Mouse (Mus musculus) G1E-ER4 (cell line): ENCODE results near the gene 4930548H24Rik. TPM values are rescaled to one million over a fixed set of nuclear protein-coding genes. Genes with fewer than 3 reads are reported as not detected.

Source experiments
- GATA1 ChIP-seq: IDR thresholded peaks from one replicate; pipeline ENCODE4 v1.8.0; 2012; ENCODE audit warnings: low read length, inconsistent platforms
- polyA plus RNA-seq: library from polyadenylated mRNA; stranded (reverse); fragments of >175 nt; gene quantifications from 2 replicates; pipeline ENCODE4 v1.2.3, GENCODE M21; 2012

Gene 4930548H24Rik
- polyA plus RNA-seq = not detected in 2 replicates

DNA sequence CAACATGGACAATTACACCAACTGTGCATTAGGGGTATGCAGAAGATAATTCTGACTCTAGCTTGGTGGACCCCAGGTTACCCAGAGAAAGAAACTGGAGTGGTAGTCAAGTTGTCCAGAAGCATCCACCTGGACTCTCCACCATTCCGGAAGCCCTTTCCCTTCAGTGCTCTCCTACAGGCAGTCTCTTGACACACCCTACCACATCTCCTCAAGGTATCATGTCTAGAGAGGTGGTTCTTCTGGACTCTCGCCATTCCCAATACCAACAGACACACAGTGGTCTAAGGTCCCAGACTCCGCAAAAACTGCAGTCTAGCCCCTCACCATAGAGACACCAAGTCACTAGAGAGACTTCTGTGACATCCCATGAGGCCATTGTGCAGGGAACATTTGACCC is at the start of gene 4930548H24Rik:
Gene 4930548H24Rik, plus strand, starts transcription at position 301 of the 400 bp plus-strand sequence.
- no peak for TF ChIP-seq GATA1

DNA sequence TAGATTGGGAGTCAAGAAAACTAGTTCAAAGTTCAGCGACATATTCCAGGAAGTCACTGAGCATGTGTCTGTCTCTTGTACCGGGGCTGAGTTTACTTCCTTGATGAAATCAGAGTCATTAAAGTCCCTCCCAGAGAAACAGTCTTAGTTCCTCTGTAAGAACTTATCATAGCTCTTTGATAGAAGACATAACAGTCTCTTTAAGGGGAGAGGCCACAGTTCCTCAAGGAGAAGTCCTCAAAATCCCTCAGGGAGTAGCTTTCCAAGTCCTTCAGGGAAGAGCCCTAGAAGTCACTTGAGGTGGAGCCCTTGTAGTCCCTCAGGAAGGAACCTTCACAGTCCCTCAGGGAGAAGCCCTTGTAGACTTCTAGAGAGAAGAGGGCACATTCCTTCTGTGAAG is 34.2 kb upstream of the 4930548H24Rik start:
- no peak for TF ChIP-seq GATA1

DNA sequence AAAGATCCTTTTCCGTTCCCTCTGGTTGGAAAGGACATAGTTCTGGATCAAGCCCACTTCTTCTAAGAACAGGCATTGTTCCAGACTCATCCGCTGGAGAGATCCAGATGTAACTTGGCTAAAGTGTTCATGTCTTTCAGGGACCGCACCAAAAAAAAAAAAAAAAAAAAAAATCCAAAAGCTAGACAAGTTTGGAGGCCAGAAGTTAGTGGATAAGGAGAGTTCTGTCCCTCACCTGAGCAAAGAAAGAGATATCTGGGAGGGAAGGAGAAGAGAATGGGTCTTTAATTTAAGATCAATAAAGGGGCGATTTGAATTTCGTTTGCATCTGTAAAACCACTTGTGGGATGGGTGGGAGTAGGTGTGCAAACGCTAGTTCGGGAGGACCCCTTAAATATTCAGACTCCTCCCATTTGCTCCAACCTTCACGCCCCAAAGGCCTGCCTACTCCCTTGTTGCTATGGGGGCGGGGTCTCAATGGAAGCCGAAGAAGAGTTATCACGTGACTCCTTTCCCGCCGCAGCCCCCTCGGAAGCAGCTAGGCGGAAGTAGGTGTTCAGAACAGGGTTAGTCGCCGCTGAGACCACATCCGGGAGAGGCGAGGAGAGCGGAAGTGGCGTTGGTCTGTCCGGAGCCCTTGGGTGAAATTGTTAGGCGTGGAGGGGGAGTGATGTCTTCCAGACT is 33.5 kb upstream of the 4930548H24Rik start, which contains the start of gene Zfp512:
Gene Zfp512, plus strand, starts transcription at position 554 of the 684 bp plus-strand sequence.
- no peak for TF ChIP-seq GATA1

DNA sequence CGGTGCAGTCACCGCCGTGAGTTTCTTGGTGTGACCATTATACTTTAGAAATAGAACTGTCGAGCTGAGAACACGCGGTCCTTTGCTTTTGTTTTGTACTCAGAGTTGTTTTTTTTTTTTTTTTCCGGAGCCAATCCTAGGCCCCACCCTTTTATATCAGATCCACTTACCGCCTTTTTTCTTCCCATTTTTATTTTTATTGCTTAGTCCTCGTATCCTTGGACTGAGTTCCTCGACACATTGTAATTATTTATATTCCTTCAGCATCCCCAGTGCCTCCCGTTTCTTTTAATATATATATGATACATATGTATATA is 33.0 kb upstream of the 4930548H24Rik start:
- no peak for TF ChIP-seq GATA1

DNA sequence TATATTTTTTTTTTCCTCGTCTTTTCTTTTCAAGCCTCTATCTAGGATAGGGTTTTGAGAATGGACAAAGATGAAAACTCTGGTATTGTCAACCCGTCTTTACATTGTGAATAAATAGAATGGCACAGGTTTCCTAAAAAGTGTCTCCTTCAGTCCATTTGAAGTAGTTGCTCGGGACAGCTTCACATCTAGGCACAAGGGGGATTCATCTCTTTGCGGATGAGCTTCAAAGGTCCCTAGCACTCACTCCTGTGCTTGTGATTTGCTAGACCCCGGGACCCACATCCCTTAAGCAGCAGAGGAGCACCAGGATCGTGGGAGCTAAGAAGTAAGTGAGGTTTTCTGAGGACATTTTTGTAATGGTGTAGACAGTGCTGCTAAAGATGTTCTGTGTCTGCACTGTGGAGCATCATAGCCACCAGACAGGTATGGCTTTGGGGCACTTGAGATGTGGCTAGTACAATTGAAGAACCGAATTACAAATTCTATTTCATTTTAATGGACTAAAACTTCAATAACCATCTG is 32.6 kb upstream of the 4930548H24Rik start:
- TF ChIP-seq GATA1 = no peak

DNA sequence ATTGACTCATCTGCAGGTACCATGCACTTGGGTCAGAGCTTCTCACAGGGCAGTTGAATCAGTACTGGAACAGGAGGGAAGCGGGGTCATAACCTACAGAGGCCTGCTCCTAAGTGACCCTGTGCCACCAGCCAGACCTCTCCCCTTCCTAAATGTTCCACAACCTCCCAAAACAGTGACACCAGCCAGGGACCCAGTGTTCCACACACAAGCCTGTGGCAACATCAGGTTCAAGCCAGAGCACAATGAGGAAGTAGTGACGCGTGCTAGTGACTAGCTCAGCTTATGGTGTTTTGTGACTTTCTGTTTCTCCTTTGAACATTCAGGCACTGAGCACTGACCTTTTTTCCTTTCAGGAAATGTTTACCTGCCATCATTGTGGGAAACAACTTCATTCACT is 17.7 kb upstream of the 4930548H24Rik start:
- TF ChIP-seq GATA1 = no peak

DNA sequence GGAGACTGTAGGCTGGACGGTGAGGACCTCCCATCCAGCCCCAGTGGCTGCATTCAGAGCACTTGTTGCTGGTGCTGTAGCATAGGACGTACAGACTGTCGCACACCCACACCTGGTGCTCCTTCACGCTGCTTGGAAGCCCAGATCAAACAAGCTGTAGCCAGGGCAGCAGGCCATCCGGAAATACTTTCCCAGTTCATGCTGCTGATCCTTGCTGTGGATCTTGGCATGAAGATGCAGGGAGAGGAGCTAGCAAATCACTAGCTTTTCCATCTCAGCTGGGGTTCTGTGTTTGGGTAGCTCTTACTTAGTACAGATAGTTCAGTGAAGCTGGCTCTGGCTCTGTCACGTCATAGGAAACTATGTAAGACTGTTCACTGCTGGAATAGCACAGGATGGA is 15.8 kb upstream of the 4930548H24Rik start:
- no peak for TF ChIP-seq GATA1

DNA sequence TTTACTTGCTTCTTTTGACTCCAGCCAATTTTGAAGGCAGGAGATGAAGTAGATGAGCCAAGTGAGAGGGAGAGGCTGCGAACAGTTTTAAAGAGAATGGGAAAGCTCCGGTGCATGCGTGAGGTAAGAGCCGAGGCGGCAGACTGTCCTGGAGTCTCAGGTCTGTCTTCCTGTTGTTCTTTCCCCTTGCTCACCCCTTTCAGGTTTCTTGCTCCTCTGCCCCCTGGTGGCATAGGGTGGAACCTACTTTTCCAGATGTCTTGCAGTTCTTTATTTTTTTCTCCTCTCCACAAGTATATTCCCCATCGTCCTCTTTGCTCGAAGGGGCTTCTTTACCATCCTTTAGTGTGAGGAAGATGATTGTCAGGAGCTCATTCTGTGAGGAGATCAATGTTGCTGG is 15.2 kb upstream of the 4930548H24Rik start:
- no peak for TF ChIP-seq GATA1

DNA sequence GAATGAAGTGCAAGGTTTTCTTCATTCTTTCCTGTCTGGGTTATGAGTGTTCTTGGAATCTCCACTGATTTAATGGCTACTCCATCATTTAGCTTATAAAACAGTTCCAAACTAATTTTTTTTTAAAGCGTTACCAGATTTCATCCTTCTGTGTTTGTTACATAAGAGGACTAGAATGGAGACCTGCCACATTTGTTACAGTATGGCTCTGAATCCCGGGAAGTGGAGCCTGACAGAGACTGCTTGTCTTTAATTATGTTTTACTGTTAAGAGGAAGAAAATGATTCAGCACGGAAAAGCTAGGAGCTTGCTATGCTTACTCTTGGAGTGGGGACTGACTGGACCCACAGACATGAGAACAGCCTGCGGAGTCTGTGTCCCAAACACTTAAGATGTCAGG is 5.0 kb upstream of the 4930548H24Rik start:
- no peak for TF ChIP-seq GATA1

DNA sequence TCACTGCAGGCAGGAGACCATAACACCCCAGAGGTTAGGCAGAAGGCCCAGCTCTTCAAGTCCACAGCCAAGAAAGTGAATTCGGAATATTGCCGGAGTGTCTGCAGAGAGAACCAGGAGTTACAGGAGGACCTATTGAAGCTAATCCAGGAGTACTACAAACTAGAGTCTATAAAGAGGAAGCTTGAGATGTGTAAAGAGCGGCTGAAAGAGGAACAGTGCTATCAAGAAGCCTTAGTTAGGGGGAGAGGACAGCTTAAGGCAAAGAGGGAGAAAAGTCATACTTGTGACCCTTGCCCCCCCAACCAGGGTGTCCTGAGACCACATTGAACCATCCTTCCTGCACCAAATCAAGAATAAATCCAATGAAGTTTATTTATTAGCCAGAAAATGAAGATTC is 2.3 kb downstream of the 4930548H24Rik start:
- TF ChIP-seq GATA1 = no peak

- TF ChIP-seq GATA1 = no peak
These were observed 3.7 kb downstream of the 4930548H24Rik start for GRCm38 (mm10) chr5:31489116-31489769.

GRCm38 (mm10) chr5:31492031-31492430 is 6.5 kb downstream of the 4930548H24Rik start:
- TF ChIP-seq GATA1 = no peak

GRCm38 (mm10) chr5:31494513-31495297 is 9.2 kb downstream of the 4930548H24Rik start, which contains the start of gene Gpn1:
Gpn1 (plus strand) TSS chr5:31494741.
- TF ChIP-seq GATA1 = no peak

- no peak for TF ChIP-seq GATA1
These were observed 19.3 kb downstream of the 4930548H24Rik start for GRCm38 (mm10) chr5:31504843-31505242.

- no peak for TF ChIP-seq GATA1
These were observed 26.9 kb downstream of the 4930548H24Rik start for GRCm38 (mm10) chr5:31512481-31512880.

- TF ChIP-seq GATA1 = no peak
These were observed 35.0 kb downstream of the 4930548H24Rik start for GRCm38 (mm10) chr5:31520556-31520955.
